Mouse (Mus musculus): ENCODE results near the gene Thbd. TPM values are rescaled to one million over a fixed set of nuclear protein-coding genes. Genes with fewer than 3 reads are reported as not detected.
A peak's percentile ranks its signal among the peaks of the same experiment; 100 is the strongest.

Thbd gene
- total RNA-seq, 2 experiments from 2014 or later, result 11.3 to 21.6 TPM

- DNase-seq (ENCODE audit: low spot score), result no peak
Measured at GRCm38 (mm10) chr2:148387652-148388581, 20.1 kb downstream of the Thbd start.

DNA sequence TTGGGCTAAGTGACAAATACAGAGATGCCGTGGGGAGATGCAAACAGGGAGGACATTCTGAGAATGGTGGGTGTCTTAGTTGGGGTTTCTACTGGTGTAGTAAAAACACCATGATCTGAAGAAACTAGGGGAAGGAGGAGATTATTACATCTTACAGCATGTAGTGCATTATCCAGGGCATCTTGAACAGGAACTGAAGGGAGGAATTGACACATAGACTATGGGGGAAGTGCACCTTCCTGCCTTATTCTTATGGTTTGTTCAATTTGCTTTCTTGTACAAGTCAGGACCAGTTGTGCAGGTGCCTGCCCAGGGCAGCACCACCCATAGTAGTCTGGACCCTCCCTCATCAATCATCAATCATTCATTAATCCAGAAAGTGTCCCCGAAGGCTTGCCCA is 21.1 kb downstream of the Thbd start:
- DNase-seq (ENCODE audit: low spot score), result no peak

GRCm38 (mm10) chr2:148386476-148386875 is 21.5 kb downstream of the Thbd start:
- no peak for DNase-seq (ENCODE audit: low spot score)

- no peak for DNase-seq (ENCODE audit: low spot score)
Measured at GRCm38 (mm10) chr2:148381076-148381475, 26.9 kb downstream of the Thbd start.

- DNase-seq (ENCODE audit: low spot score), result no peak
Measured at GRCm38 (mm10) chr2:148379899-148380413, 28.0 kb downstream of the Thbd start.

- DNase-seq (ENCODE audit: low spot score), result no peak
Measured at GRCm38 (mm10) chr2:148378817-148379342, 29.1 kb downstream of the Thbd start.

DNA sequence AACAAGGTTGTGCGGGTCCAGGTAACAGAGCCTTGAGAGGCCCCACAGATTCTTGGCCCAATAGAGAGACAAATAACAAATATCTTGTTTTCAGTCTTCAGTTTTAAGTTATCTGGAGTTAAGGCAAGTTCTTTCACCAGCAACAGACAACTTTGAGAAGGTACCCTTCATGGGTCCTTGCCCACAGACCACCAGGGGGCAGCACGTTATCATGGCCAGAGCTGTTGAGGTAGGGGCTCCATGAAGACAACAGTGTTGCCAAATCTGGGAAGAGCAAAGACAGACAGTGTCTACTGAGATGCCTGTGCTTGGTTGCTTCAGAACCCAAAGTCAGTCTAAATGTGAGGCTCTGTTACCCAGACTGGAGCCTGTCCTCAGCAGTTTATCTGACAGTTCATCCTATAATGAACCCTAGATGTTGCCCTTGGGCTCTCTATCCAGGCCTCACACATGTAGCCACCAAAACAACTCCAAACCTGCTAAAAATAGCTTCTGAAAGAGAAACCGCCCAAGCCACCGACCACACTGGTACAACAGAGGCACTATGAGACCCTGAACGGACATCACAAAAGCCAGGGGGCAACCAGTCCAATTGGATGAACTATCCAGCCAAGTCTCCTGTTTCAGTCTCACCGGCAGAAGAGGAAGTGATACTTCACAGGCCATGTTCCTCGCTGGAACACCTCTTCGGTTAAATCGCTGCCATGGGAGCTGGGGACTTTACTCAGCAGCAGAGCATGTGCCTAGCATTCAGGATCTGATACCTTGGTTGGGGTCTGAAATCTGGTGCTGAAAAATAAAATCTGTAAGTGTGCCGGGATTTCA is 32.5 kb downstream of the Thbd start:
- peak; percentile 55 for DNase-seq (ENCODE audit: low spot score)

DNA sequence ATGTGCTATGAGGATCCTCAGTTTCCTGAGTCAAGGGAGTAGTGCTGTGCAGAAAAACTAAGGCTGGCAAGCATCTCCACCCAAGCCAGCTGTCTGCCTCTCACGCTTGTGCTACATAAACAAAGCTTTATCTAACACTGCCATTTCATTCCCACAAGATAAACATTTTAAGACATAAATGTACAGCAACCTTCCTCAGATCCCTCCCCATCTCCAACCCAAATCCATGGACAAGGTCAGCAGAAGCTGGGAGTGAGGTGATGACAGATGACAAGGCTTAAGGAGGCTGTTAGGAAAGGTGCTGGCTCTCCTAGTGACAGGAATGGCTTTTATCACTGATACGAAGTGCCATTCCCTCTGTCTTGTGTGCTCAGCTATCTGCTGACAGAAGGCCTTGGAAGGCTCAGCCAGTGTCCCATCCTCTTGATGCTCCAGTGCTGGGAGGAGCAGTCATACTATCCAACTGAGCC is 34.4 kb downstream of the Thbd start:
- DNase-seq (ENCODE audit: low spot score), result no peak

DNA sequence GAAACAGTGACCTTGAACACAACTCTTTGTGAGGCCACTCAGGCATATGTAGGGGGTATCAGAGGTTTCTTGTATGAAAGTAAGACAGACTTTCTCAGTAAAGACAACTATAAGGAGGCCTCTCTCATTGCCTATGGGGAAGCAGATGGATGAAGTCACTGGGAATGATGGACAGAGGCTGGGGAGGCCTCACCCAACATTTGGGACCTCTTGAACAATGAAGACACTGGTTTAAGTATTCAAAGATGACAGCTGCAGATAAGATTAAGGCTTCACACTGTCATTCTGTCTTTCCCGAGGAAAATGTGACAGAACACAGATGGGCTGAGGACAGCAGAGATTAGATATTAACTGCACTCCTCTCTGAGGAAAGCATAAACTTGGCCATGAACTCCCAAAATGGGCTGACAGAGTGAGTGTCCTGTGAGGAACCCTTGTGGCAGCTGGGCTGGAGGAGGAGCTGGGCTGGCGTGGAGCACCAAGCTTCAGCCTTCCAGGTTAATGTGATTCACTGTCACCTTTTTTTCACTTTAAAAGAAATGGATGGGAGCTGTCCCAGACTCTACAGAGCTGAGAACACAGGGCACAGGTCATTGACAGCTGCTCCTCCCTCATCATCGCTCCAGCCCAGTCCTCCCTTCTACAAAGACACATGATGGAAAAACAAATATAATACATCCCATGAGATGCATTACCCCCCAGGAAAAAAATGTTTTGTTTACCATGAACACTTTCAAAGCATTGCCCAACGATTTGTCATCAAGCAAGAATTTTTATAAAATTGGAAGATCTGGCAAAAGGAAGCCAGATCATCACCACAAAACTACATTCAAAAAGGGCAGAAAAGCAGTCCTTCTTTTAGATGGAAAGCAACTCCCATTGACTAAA is 36.0 kb downstream of the Thbd start:
- DNase-seq (ENCODE audit: low spot score), result no peak

- DNase-seq (ENCODE audit: low spot score), result no peak
Measured at GRCm38 (mm10) chr2:148365227-148365626, 42.8 kb downstream of the Thbd start.

- no peak for DNase-seq (ENCODE audit: low spot score)
Measured at GRCm38 (mm10) chr2:148364536-148364935, 43.5 kb downstream of the Thbd start.

GRCm38 (mm10) chr2:148357145-148357544 is 50.8 kb downstream of the Thbd start:
- DNase-seq (ENCODE audit: low spot score), result no peak

Other genes with a start within 250 kb of the Thbd start
- not detected for gene Sstr4, start 12.8 kb downstream of the Thbd start, total RNA-seq (2021)
- 10 to 100 TPM in 1 of 2 experiments, 1 to 10 TPM in 1; 7.9 to 14.8 TPM for gene Cd93, start 35.4 kb upstream of the Thbd start, total RNA-seq (2021)